Mouse (Mus musculus): Measurements from ENCODE around the gene Cx3cr1. TPM values are rescaled to one million over a fixed set of nuclear protein-coding genes. Genes with fewer than 3 reads are reported as not detected.

The Cx3cr1 gene
- polyA plus RNA-seq, 1 experiment from 2014 or later = 7.4 TPM

DNA sequence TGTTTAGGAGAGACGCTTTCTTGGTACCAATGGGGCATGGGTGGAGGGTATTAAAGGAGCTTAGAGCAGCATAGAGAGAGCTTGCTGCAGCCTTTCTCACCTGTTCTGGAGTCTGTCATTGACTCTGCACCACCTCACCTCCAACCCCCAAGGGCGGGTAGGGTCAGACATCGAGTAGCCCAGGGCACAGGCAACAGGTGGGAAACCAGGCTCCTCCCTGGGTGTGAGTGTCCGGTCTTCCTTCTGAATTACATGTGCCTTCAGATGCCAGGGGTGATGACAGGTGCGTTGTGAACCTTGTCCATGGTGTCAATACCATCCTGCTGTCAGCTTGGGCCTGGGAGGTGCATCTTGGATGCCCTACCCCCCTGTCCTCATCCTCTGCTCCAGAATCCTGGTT is 45.1 kb downstream of the Cx3cr1 start:
- Histone ChIP-seq H3K36me3 (ENCODE audit: control insufficient read depth, insufficient read depth, low read length) (no peaks in the 10 kb centered on the region), H3K9me3 (ENCODE audit: control insufficient read depth, low read length) (no peaks in the 10 kb centered on the region), H3K4me1 (ENCODE audit: control insufficient read depth, insufficient read depth, low read length) (no peaks in the 10 kb centered on the region), H3K4me3 (ENCODE audit: low read length) (no peak overlapping the region), H3K4me2 (replicated peaks; ENCODE audit: low read depth, low read length) (no peak overlapping the region), H3K27me3 (ENCODE audit: control insufficient read depth, insufficient read depth, low read length) (no peaks in the 10 kb centered on the region), H3K9ac (ENCODE audit: low read depth, low read length) (no peak overlapping the region), H3K27ac (ENCODE audit: low read depth, low read length) (no peak overlapping the region)
- no peak for ATAC-seq (ENCODE audit: low FRiP score, low TSS enrichment)
- 81% methylated on average over 5 of the region's 5 CpGs for WGBS

DNA sequence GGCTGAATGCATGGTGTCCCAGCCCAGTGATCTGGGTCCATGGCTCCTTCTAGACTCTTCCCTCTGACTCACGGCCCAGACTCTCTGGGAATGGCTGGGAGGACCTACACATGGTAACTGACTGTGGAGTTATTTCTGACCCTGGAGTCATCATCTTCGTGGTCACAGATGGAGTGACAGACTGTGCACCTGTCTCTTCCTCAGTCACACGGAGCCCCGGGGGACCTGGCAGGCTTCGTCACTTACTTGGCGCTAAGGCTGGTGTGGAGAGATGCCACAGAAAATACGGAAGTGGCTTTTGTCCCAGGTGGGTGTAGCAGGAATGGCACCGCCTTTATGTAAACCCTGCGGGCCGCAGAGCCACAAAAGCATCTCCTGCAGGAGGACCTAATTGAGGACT is 45.5 kb downstream of the Cx3cr1 start:
- H3K27me3 ChIP-seq (ENCODE audit: control insufficient read depth, insufficient read depth, low read length) = no peaks in the 10 kb centered on the region
- no peak overlapping the region for H3K4me2 ChIP-seq (replicated peaks; ENCODE audit: low read depth, low read length)
- H3K9me3 ChIP-seq (ENCODE audit: control insufficient read depth, low read length) = no peaks in the 10 kb centered on the region
- H3K27ac ChIP-seq (ENCODE audit: low read depth, low read length) = no peak overlapping the region
- no peaks in the 10 kb centered on the region for H3K4me1 ChIP-seq (ENCODE audit: control insufficient read depth, insufficient read depth, low read length)
- no peaks in the 10 kb centered on the region for H3K36me3 ChIP-seq (ENCODE audit: control insufficient read depth, insufficient read depth, low read length)
- 79% methylated on average over 10 of the region's 10 CpGs for WGBS
- no peak for ATAC-seq (ENCODE audit: low FRiP score, low TSS enrichment)
- no peak overlapping the region for H3K9ac ChIP-seq (ENCODE audit: low read depth, low read length)
- H3K4me3 ChIP-seq (ENCODE audit: low read length) = no peak overlapping the region

DNA sequence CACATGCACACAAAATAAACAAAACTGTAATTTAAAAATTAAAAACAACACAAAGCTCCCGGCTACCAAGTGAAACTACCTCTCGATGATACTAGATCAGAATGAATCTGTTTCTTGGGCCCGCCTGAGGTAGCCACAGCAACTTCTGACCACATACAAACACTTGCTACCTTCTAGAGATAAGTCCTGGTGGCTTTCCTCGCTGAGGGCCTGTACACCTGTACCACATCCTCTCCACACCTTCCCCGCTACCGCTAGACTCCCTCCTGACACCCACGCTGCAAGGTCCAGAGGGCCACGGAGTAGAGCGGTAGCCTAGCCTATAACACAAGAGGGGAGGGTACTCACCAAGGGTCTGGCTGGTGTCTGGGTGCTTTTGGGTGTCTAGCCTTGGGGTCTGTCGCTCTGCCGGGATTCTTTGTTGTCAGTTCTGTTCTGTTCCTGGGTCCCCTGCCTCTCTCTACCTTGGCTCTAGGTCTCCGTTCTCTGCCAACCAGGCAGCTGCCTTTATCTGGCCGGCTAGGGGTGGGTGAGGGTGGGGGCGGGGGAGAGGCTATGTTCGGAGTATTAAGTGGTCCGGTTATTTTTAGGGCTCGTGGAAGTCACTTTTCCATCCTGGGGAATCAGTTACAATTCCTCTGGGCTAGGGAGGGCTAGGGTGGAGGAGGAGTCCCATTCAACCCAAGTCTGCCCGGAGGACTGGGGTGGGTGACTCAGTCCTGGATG is 46.4 kb downstream of the Cx3cr1 start, which contains the start of gene Xirp1:
Gene Xirp1, minus strand, starts transcription at position 513 of the 726 bp plus-strand sequence.
- H3K27ac ChIP-seq (ENCODE audit: low read depth, low read length) = no peak within 1 kb of the TSS
- no peaks in the 10 kb centered on the region for H3K9me3 ChIP-seq (ENCODE audit: control insufficient read depth, low read length)
- no peaks in the 10 kb centered on the region for H3K27me3 ChIP-seq (ENCODE audit: control insufficient read depth, insufficient read depth, low read length)
- no peak within 1 kb of the TSS for H3K4me3 ChIP-seq (ENCODE audit: low read length)
- no peak within 1 kb of the TSS for H3K9ac ChIP-seq (ENCODE audit: low read depth, low read length)
- H3K36me3 ChIP-seq (ENCODE audit: control insufficient read depth, insufficient read depth, low read length) = no peaks in the 10 kb centered on the region
- no peaks in the 10 kb centered on the region for H3K4me1 ChIP-seq (ENCODE audit: control insufficient read depth, insufficient read depth, low read length)
- ATAC-seq (ENCODE audit: low FRiP score, low TSS enrichment) = no peak
- WGBS = 82% methylated on average over 18 of the region's 18 CpGs
- no peak within 1 kb of the TSS for H3K4me2 ChIP-seq (replicated peaks; ENCODE audit: low read depth, low read length)

DNA sequence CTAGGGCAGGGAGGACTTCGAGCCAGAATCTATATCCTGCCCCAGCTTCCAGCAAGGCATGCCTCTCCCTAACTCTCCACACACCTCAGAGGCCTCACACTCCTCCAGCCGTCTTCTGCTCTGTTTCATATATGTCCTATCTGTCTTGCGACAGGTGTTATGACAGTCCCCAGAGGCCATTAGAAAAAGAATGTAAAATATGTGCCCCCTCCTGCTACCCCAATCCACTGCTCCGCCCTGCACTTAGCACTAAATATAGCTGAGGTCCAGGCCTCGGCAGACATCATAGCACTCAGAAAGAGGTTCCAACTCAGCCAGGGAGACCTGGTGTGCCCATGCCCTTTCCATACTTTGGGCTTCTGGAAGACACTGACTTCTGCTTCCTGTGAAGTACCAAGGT is 48.5 kb downstream of the Cx3cr1 start:
- Histone ChIP-seq H3K9me3 (ENCODE audit: control insufficient read depth, low read length) (no peaks in the 10 kb centered on the region), H3K4me1 (ENCODE audit: control insufficient read depth, insufficient read depth, low read length) (no peaks in the 10 kb centered on the region), H3K4me2 (replicated peaks; ENCODE audit: low read depth, low read length) (no peak overlapping the region), H3K4me3 (ENCODE audit: low read length) (no peak overlapping the region), H3K9ac (ENCODE audit: low read depth, low read length) (no peak overlapping the region), H3K36me3 (ENCODE audit: control insufficient read depth, insufficient read depth, low read length) (no peaks in the 10 kb centered on the region), H3K27ac (ENCODE audit: low read depth, low read length) (no peak overlapping the region), H3K27me3 (ENCODE audit: control insufficient read depth, insufficient read depth, low read length) (no peaks in the 10 kb centered on the region)
- ATAC-seq (ENCODE audit: low FRiP score, low TSS enrichment) = no peak
- 71% methylated on average over 5 of the region's 5 CpGs for WGBS

DNA sequence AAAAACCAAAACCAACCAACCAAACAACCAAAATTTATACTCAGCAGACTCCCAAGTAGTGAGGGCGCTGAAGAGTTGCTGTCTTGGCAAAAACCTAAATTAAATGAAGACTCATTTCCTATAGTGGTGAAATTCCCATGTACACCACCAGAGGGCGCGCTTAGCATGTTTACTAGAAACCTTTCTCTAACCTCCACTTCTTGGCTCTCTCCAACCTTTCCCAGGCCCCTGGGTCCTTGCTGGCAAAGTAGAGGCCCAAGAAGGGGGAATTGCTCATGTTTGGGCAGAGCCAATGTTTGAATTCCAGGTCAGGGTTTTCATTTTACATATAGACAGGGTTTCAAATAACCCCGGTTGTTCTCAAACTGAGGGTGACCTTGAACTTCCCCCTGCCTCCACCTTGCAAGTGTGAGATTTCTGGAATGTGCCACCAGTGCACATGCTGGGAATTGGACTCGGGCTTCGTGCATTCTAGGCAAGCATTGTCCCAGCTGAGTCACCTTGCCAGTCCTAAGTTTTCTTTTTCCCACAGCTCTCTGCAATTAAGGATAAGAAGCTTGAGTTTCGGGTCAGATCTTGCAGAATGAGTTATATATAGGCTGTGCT is 49.3 kb downstream of the Cx3cr1 start:
- Histone ChIP-seq H3K27me3 (ENCODE audit: control insufficient read depth, insufficient read depth, low read length) (no peaks in the 10 kb centered on the region), H3K4me2 (replicated peaks; ENCODE audit: low read depth, low read length) (no peak overlapping the region), H3K4me1 (ENCODE audit: control insufficient read depth, insufficient read depth, low read length) (no peaks in the 10 kb centered on the region), H3K36me3 (ENCODE audit: control insufficient read depth, insufficient read depth, low read length) (no peaks in the 10 kb centered on the region), H3K9me3 (ENCODE audit: control insufficient read depth, low read length) (no peaks in the 10 kb centered on the region), H3K4me3 (ENCODE audit: low read length) (no peak overlapping the region), H3K27ac (ENCODE audit: low read depth, low read length) (no peak overlapping the region), H3K9ac (ENCODE audit: low read depth, low read length) (no peak overlapping the region)
- WGBS = 44% methylated on average over 7 of the region's 7 CpGs
- no peak for ATAC-seq (ENCODE audit: low FRiP score, low TSS enrichment)

DNA sequence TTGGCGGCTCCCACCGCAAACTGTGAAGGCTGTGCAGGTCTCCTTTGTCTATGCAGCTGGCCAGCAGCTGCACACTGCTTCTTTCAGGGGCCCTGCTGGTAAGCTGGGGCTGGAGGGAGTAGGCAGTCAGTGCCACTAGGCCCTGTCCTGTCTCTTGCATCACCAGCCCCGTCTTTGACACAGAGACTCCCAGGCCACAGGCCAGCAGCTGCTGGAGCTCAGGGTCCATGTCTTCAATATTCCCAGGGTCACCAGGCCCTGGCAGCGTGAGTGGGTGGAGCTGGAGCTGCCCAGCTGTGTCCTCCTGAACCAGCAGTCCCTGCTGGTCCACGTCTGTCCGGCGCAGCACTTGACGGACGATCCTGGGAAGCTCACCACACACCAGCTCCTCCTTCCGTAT is 52.7 kb downstream of the Cx3cr1 start:
- 54% methylated on average over 10 of the region's 10 CpGs for WGBS
- no peak overlapping the region for H3K9ac ChIP-seq (ENCODE audit: low read depth, low read length)

DNA sequence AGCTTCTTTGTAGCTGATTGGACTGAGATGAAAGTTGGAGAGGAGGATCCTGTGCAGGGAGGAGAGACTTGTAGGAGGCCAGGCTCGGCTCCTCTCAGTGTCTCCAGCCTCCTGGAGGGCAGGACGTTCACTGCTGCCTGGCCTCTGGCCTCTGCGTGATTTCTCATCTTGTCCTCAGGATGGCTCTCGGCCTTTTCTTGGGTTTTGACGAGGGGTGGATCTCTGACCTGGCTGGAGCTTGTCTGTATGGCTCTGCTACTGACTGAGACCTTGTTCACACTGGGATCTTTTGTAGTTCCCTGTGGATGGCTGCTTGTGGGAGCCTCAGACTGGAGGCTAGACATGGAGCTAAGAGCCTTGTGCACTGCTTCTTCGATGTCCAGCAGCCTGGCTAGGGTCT is 54.9 kb downstream of the Cx3cr1 start:
- Histone ChIP-seq H3K9me3 (ENCODE audit: control insufficient read depth, low read length) (no peaks in the 10 kb centered on the region), H3K4me2 (replicated peaks; ENCODE audit: low read depth, low read length) (no peak overlapping the region), H3K4me1 (ENCODE audit: control insufficient read depth, insufficient read depth, low read length) (0 out of 2 replicates have a peak, but pooled peaks cover 3% of the 10 kb centered on the region), H3K36me3 (ENCODE audit: control insufficient read depth, insufficient read depth, low read length) (no peaks in the 10 kb centered on the region), H3K27me3 (ENCODE audit: control insufficient read depth, insufficient read depth, low read length) (no peaks in the 10 kb centered on the region), H3K9ac (ENCODE audit: low read depth, low read length) (no peak overlapping the region), H3K27ac (ENCODE audit: low read depth, low read length) (no peak overlapping the region), H3K4me3 (ENCODE audit: low read length) (no peak overlapping the region)
- ATAC-seq (ENCODE audit: low FRiP score, low TSS enrichment) = no peak
- 42% methylated on average over 6 of the region's 6 CpGs for WGBS

More for the DNA sequence above, 52.7 kb downstream of the Cx3cr1 start:
- Histone ChIP-seq H3K4me3 (ENCODE audit: low read length) (no peak overlapping the region), H3K27me3 (ENCODE audit: control insufficient read depth, insufficient read depth, low read length) (no peaks in the 10 kb centered on the region), H3K27ac (ENCODE audit: low read depth, low read length) (no peak overlapping the region), H3K9me3 (ENCODE audit: control insufficient read depth, low read length) (no peaks in the 10 kb centered on the region), H3K36me3 (ENCODE audit: control insufficient read depth, insufficient read depth, low read length) (no peaks in the 10 kb centered on the region), H3K4me2 (replicated peaks; ENCODE audit: low read depth, low read length) (no peak overlapping the region), H3K4me1 (ENCODE audit: control insufficient read depth, insufficient read depth, low read length) (no peaks in the 10 kb centered on the region)
- ATAC-seq (ENCODE audit: low FRiP score, low TSS enrichment) = no peak

DNA sequence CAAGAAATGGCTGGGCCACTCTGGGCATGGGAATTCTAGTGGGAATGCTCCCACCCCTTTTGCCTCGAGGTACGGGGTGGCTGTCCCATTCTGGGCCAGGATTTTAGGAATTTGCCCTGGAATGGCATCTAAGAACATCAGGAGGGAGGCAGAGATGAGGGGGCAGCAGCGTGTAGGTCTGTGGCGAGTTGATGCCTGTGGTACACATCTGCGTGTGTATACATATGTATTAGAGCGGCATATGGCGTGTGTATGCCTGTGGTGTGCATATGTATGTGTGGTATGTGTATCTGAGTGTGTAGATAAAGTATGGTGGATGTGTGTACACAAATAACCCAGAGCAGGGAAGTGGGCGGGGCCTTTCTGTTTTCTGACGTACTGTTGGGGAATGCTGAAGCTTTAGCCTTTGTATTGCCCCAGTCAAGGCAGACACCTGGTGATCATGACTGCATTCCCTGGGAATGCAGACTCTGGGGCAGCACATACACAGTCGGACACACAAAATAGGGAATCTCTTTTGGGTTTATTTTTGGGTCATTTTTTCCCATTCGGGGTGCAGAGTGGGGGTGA is 56.3 kb downstream of the Cx3cr1 start:
- no peak overlapping the region for H3K4me3 ChIP-seq (ENCODE audit: low read length)
- no peak overlapping the region for H3K4me2 ChIP-seq (replicated peaks; ENCODE audit: low read depth, low read length)
- no peaks in the 10 kb centered on the region for H3K27me3 ChIP-seq (ENCODE audit: control insufficient read depth, insufficient read depth, low read length)
- 76% methylated on average over 11 of the region's 11 CpGs for WGBS
- H3K36me3 ChIP-seq (ENCODE audit: control insufficient read depth, insufficient read depth, low read length) = no peaks in the 10 kb centered on the region
- H3K9me3 ChIP-seq (ENCODE audit: control insufficient read depth, low read length) = no peaks in the 10 kb centered on the region
- H3K9ac ChIP-seq (ENCODE audit: low read depth, low read length) = no peak overlapping the region
- 0 out of 2 replicates have a peak, but pooled peaks cover 3% of the 10 kb centered on the region for H3K4me1 ChIP-seq (ENCODE audit: control insufficient read depth, insufficient read depth, low read length)
- no peak for ATAC-seq (ENCODE audit: low FRiP score, low TSS enrichment)
- no peak overlapping the region for H3K27ac ChIP-seq (ENCODE audit: low read depth, low read length)

DNA sequence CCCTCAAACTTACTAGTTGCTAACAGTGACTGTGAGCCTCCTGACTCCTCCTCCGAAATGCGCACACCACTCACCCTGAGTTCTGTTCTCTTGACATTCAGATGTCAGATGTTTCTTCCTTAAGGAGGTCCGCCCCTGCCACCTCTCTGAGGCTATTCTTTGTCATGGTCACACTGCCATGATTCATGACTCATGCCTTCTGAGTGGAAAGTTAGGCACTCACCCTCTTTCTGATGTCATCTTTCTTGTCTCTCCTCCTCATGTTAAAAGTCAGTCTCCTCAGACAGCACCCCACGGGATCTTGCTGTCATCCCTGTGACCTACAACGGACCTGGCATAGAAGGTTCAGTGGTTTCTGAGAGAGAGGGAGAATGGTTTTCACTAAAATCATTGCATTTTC is 56.9 kb downstream of the Cx3cr1 start:
- Histone ChIP-seq H3K27me3 (ENCODE audit: control insufficient read depth, insufficient read depth, low read length) (no peaks in the 10 kb centered on the region), H3K4me2 (replicated peaks; ENCODE audit: low read depth, low read length) (no peak overlapping the region), H3K4me3 (ENCODE audit: low read length) (no peak overlapping the region), H3K9ac (ENCODE audit: low read depth, low read length) (no peak overlapping the region), H3K27ac (ENCODE audit: low read depth, low read length) (no peak overlapping the region), H3K36me3 (ENCODE audit: control insufficient read depth, insufficient read depth, low read length) (no peaks in the 10 kb centered on the region), H3K4me1 (ENCODE audit: control insufficient read depth, insufficient read depth, low read length) (0 out of 2 replicates have a peak, but pooled peaks cover 3% of the 10 kb centered on the region), H3K9me3 (ENCODE audit: control insufficient read depth, low read length) (no peaks in the 10 kb centered on the region)
- WGBS = 84% methylated on average over 5 of the region's 5 CpGs
- ATAC-seq (ENCODE audit: low FRiP score, low TSS enrichment) = no peak
